Mouse (Mus musculus) left cerebral cortex, adult 9 months (tissue): ENCODE results near the gene Ociad1.
"Not testable (repeated sequence)": the region's sequence is repeated elsewhere in the genome, so short reads cannot be mapped to it uniquely, and the experiment has no call there.

Source experiments
- DNase-seq, 2 experiments: peaks; one replicate each; pipeline ENCODE4 v3.0.0; 2022; ENCODE audit warnings: low spot score in 2 of 2

Gene Ociad1

GRCm38 (mm10) chr5:73285470-73285978, 7.1 kb upstream of the Ociad1 start:
- no peak for DNase-seq

GRCm38 (mm10) chr5:73286603-73287002, 6.0 kb upstream of the Ociad1 start:
- DNase-seq, result no peak

GRCm38 (mm10) chr5:73289900-73290299, 2.7 kb upstream of the Ociad1 start:
- DNase-seq, result no peak

- no peak for DNase-seq
Observed at GRCm38 (mm10) chr5:73293458-73293827, 859 bp downstream of the Ociad1 start.

- no peak for DNase-seq
Observed at GRCm38 (mm10) chr5:73295016-73295415, 2.4 kb downstream of the Ociad1 start.

GRCm38 (mm10) chr5:73295916-73296315, 3.3 kb downstream of the Ociad1 start:
- no peak for DNase-seq

GRCm38 (mm10) chr5:73301601-73302307, 9.2 kb downstream of the Ociad1 start:
- no peak for DNase-seq

GRCm38 (mm10) chr5:73304507-73304906, 11.9 kb downstream of the Ociad1 start:
- no peak for DNase-seq

GRCm38 (mm10) chr5:73306486-73306885, 13.9 kb downstream of the Ociad1 start:
- no peak for DNase-seq

- DNase-seq, result no peak
Observed at GRCm38 (mm10) chr5:73307297-73307696, 14.7 kb downstream of the Ociad1 start.

GRCm38 (mm10) chr5:73309496-73309895, 16.9 kb downstream of the Ociad1 start:
- DNase-seq, result no peak

- no peak for DNase-seq
Observed at GRCm38 (mm10) chr5:73310401-73310800, 17.8 kb downstream of the Ociad1 start.

GRCm38 (mm10) chr5:73311458-73311857, 18.9 kb downstream of the Ociad1 start:
- DNase-seq, result no peak

GRCm38 (mm10) chr5:73313591-73313990, 21.0 kb downstream of the Ociad1 start:
- no peak for DNase-seq

- no peak for DNase-seq
Observed at GRCm38 (mm10) chr5:73314654-73315053, 22.1 kb downstream of the Ociad1 start.

- no peak for DNase-seq
Observed at GRCm38 (mm10) chr5:73319306-73319705, 26.7 kb downstream of the Ociad1 start.

- DNase-seq, result not testable (repeated sequence)
Observed at GRCm38 (mm10) chr5:73322684-73323083, 30.1 kb downstream of the Ociad1 start.

- DNase-seq, result no peak
Observed at GRCm38 (mm10) chr5:73323602-73324001, 31.0 kb downstream of the Ociad1 start.

GRCm38 (mm10) chr5:73324526-73325170, 32.1 kb downstream of the Ociad1 start:
- no peak for DNase-seq

- DNase-seq, result no peak
Observed at GRCm38 (mm10) chr5:73331002-73331401, 38.4 kb downstream of the Ociad1 start.

GRCm38 (mm10) chr5:73336448-73336847, 43.9 kb downstream of the Ociad1 start:
- DNase-seq, result no peak

- DNase-seq, result peak in 1 of 2 experiments; percentile 73
Observed at GRCm38 (mm10) chr5:73337961-73338831, 45.6 kb downstream of the Ociad1 start.
